Mouse (Mus musculus): ENCODE data around the gene Ccp110. TPM values are rescaled to one million over a fixed set of nuclear protein-coding genes. Genes with fewer than 3 reads are reported as not detected.

The Ccp110 gene
- total RNA-seq, 2 experiments from 2014 or later: 3.2 to 3.4 TPM

GRCm38 (mm10) chr7:118766119-118766833 is 53.9 kb downstream of the Ccp110 start:
- peak; percentile 62 to 75 for DNase-seq
- intact Hi-C loops (cut with DNase I): loop anchor here (1.0 to 10.0 kb wide), 3 partner anchors 86 to 749 kb away; partner anchors contain the start of gene Acsm5

GRCm38 (mm10) chr7:118766834-118767224 is 54.5 kb downstream of the Ccp110 start:
- no peak for DNase-seq
- intact Hi-C loops (cut with DNase I): loop anchor here (1.0 to 10.0 kb wide), 3 partner anchors 85 to 748 kb away; partner anchors contain the start of gene Acsm5

- DNase-seq: no peak
- intact Hi-C loops (cut with DNase I): loop anchor here (5.0 to 10.0 kb wide), 2 partner anchors 83 to 746 kb away; partner anchors contain the start of gene Acsm5
Measured at GRCm38 (mm10) chr7:118769208-118769607, 56.9 kb downstream of the Ccp110 start.

GRCm38 (mm10) chr7:118769655-118770054 is 57.3 kb downstream of the Ccp110 start:
- intact Hi-C loops (cut with DNase I): loop anchor here (5.0 to 10.0 kb wide), 2 partner anchors 83 to 745 kb away; partner anchors contain the start of gene Acsm5
- DNase-seq: no peak

GRCm38 (mm10) chr7:118773027-118773426 is 60.7 kb downstream of the Ccp110 start:
- no peak for DNase-seq
- intact Hi-C loops (cut with DNase I): no loop called here

GRCm38 (mm10) chr7:118775991-118776390 is 63.6 kb downstream of the Ccp110 start:
- DNase-seq: no peak
- intact Hi-C loops (cut with DNase I): no loop called here

- intact Hi-C loops (cut with DNase I): no loop called here
- DNase-seq: no peak
Measured at GRCm38 (mm10) chr7:118776491-118776890, 64.1 kb downstream of the Ccp110 start.

- intact Hi-C loops (cut with DNase I): no loop called here
- peak; percentile 49 to 54 for DNase-seq
Measured at GRCm38 (mm10) chr7:118777598-118778394, 65.4 kb downstream of the Ccp110 start.

GRCm38 (mm10) chr7:118778561-118778960 is 66.2 kb downstream of the Ccp110 start:
- intact Hi-C loops (cut with DNase I): no loop called here
- no peak for DNase-seq

GRCm38 (mm10) chr7:118783305-118784001 is 71.1 kb downstream of the Ccp110 start:
- intact Hi-C loops (cut with DNase I): no loop called here

GRCm38 (mm10) chr7:118786091-118786490 is 73.7 kb downstream of the Ccp110 start:
- intact Hi-C loops (cut with DNase I): no loop called here
- DNase-seq: no peak

More at GRCm38 (mm10) chr7:118783305-118784001, 71.1 kb downstream of the Ccp110 start:
- no peak for DNase-seq

Other genes with a start within 250 kb of the Ccp110 start
- 10 to 100 TPM; 36.5 to 37.6 TPM for gene Itpripl2, start 220.6 kb upstream of the Ccp110 start, total RNA-seq (2021)
- gene Coq7, start 179.2 kb upstream of the Ccp110 start, total RNA-seq (2021): 100 to 1,000 TPM in 1 of 2 experiments, 10 to 100 TPM in 1; 91.9 to 101 TPM
- gene Tmc7, start 127.8 kb upstream of the Ccp110 start, total RNA-seq (2021): 1 to 10 TPM; 8.6 to 9.6 TPM
- under 1 TPM; 0.80 to 0.81 TPM for gene Tmc5, start 115.3 kb upstream of the Ccp110 start, total RNA-seq (2021)
- 10 to 100 TPM; 25.9 to 28.2 TPM for gene Gde1, start 6.8 kb upstream of the Ccp110 start, total RNA-seq (2021)
- 10 to 100 TPM; 28.2 TPM for gene Vps35l, start 27.7 kb downstream of the Ccp110 start, total RNA-seq (2021)
- under 1 TPM; 0.27 to 0.60 TPM for gene Iqck, start 143.2 kb downstream of the Ccp110 start, total RNA-seq (2021)
- 10 to 100 TPM; 16.9 to 18.4 TPM for gene Knop1, start 143.7 kb downstream of the Ccp110 start, total RNA-seq (2021)